Mouse (Mus musculus) ES-E14 (cell line): ENCODE results near the gene Mrpl36. TPM values are rescaled to one million over a fixed set of nuclear protein-coding genes. Genes with fewer than 3 reads are reported as not detected.

Source experiments
- DNase-seq: peaks from one replicate; pipeline ENCODE4 v3.0.0-alpha.2; 2013; ENCODE audit warnings: low read depth, low spot score
- H3K27ac ChIP-seq: 2 replicates; pipeline ENCODE4 v1.5.1; 2012; ENCODE audit warnings: low read depth, mild to moderate bottlenecking, low read length, moderate library complexity, mixed read lengths; ENCODE audit not compliant: poor library complexity, insufficient read depth, severe bottlenecking
- H3K36me3 ChIP-seq: 2 replicates; pipeline ENCODE4 v1.6.1; 2012; ENCODE audit warnings: mild to moderate bottlenecking, low read length, moderate library complexity, mixed read lengths; ENCODE audit not compliant: control insufficient read depth, poor library complexity, insufficient read depth, severe bottlenecking
- H3K4me1 ChIP-seq, 2 experiments: fragments of 150-350 bp in 1 of 2; sonication (generic) in 1 of 2; 2 replicates each; pipeline ENCODE4 v1.6.1; 2012; ENCODE audit warnings: low read length in 2 of 2, mild to moderate bottlenecking in 1 of 2, mixed read lengths in 1 of 2; ENCODE audit not compliant: control insufficient read depth in 2 of 2, insufficient read depth in 2 of 2, poor library complexity in 1 of 2
- H3K4me3 ChIP-seq, 2 experiments: fragments of 150-350 bp in 1 of 2; sonication (generic) in 1 of 2; 2 replicates each; pipeline ENCODE4 v1.5.1; 2012; ENCODE audit warnings: low read length in 2 of 2, low read depth in 1 of 2, mild to moderate bottlenecking in 1 of 2, mixed read lengths in 1 of 2; ENCODE audit not compliant: insufficient read depth in 1 of 2, poor library complexity in 1 of 2, severe bottlenecking in 1 of 2
- H3K9ac ChIP-seq: 2 replicates; pipeline ENCODE4 v1.6.1; 2012; ENCODE audit warnings: low read depth, mild to moderate bottlenecking, low read length, mixed read lengths; ENCODE audit not compliant: poor library complexity, insufficient read depth, severe bottlenecking
- H3K9me3 ChIP-seq: fragments of 150-350 bp; sonication (generic); 2 replicates; pipeline ENCODE4 v1.6.1; 2012; ENCODE audit warnings: low read depth, mild to moderate bottlenecking, low read length; ENCODE audit not compliant: control insufficient read depth, insufficient read depth
- CHD2 ChIP-seq: IDR thresholded peaks from 2 replicates; pipeline ENCODE4 v1.6.1; 2014; ENCODE audit warnings: mild to moderate bottlenecking, low read depth, low read length, inconsistent platforms
- HCFC1 ChIP-seq: IDR thresholded peaks from 2 replicates; pipeline ENCODE4 v1.6.1; 2012; ENCODE audit warnings: low read length, inconsistent platforms, borderline replicate concordance; ENCODE audit not compliant: insufficient read depth
- MAFK ChIP-seq: IDR thresholded peaks from 2 replicates; pipeline ENCODE4 v1.6.1; 2014; ENCODE audit warnings: mild to moderate bottlenecking, low read depth, low read length, inconsistent platforms; ENCODE audit not compliant: insufficient read depth
- ZC3H11A ChIP-seq: IDR thresholded peaks from 2 replicates; pipeline ENCODE4 v1.6.1; 2012; ENCODE audit warnings: low read depth, mild to moderate bottlenecking, inconsistent platforms, low read length, borderline replicate concordance
- ZNF384 ChIP-seq: IDR thresholded peaks from 2 replicates; pipeline ENCODE4 v1.6.1; 2012; ENCODE audit warnings: low read depth, low read length, inconsistent platforms
- in situ Hi-C, 2 experiments: fragments of 600-800 bp; cut with MboI; formaldehyde crosslinking; loops; one replicate each; pipeline ENCODE4 v1.15.1; 2025; ENCODE audit warnings: low sequenced_read_pairs in 2 of 2, inconsistent platforms in 1 of 2; ENCODE audit not compliant: unreplicated experiment in 2 of 2
- total RNA-seq: library from RNA; depleted of rRNA; stranded (reverse); fragments of 300-350 nt; gene quantifications from 2 replicates; pipeline ENCODE4 v1.2.3, GENCODE M21; 2012

The Mrpl36 gene
- total RNA-seq, 1 experiment, result 95.7 TPM

DNA sequence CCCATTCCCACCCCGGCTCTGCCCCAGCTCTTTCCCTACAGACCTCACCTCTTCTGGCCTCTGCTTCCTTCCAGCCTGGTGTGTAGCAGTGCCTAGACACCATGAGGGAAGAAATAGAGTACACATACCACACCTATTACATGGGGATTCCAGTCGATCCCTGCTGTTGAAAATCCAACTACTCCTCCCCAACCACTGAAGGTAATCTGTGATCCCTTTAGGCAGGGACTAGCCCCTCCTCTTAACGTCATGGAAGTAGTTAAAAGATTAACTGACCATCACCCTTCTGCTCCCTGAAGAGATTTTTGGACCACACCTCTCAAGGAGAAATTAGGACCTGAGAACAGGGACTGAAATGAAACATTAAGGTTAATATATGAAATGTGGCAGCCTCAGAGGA lies 18.9 kb downstream of the Mrpl36 start:
- no peak for TF ChIP-seq MAFK
- TF ChIP-seq ZNF384, result no peak
- no peak for TF ChIP-seq ZC3H11A
- TF ChIP-seq CHD2, result no peak
- no peak for TF ChIP-seq HCFC1
- Histone ChIP-seq H3K9ac (peak overlapping the region; percentile 83), H3K9me3 (no peaks in the 10 kb centered on the region), H3K4me3 (peak overlapping the region; percentile 37 to 68), H3K36me3 (peaks cover 3% of the 10 kb centered on the region; the same call in 1 of the 2 replicates), H3K4me1 (peaks cover 3 to 10% of the 10 kb centered on the region in 2 experiments; a peak in 3 of 4 replicates), H3K27ac (peak overlapping the region; percentile 94)
- in situ Hi-C loops, result no loop called here
- DNase-seq, result no peak

DNA sequence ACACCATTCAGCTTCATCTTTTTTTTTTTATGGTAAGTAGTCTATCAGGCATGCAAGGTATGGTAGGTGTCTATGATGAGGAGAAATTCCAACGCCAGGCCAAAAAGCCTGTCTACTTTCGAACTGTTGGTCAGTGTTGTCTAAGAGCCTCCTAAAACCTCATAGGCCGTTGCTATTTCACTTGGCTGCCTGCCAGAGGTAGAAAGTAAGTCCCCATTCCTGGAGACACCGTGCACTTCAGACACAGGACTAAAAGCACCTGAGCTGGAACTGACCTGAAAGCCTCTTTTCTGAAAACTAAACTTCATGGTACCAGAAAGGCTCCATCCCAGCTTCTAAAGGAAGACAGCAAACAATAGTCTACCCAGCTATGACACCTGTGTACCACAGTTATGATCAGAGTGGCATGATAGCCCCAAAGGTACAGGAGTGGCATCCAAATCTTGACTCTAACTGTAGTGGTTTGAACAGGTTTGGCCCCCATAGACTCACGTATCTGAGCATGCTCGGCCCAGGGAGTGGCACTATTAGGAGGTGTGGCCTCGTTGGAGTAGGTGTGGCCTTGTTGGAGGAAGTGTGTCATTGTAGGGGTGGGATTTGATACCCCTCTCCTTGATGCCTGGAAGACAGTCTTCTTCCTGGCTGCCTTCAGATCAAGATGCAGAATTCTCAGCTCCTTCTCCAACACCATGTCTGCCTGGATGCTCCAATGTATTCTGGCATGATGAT lies 19.8 kb downstream of the Mrpl36 start:
- Histone ChIP-seq H3K9me3 (no peaks in the 10 kb centered on the region), H3K4me1 (peaks cover 3 to 10% of the 10 kb centered on the region in 2 experiments; a peak in 3 of 4 replicates), H3K9ac (peak overlapping the region; percentile 66), H3K36me3 (0 out of 2 replicates have a peak, but pooled peaks cover 2% of the 10 kb centered on the region), H3K4me3 (peak overlapping the region; percentile 35 to 55; a peak in 3 of 4 replicates), H3K27ac (peak overlapping the region; percentile 49; the same call in 1 of the 2 replicates)
- no peak for DNase-seq
- no peak for TF ChIP-seq ZNF384
- TF ChIP-seq ZC3H11A, result no peak
- TF ChIP-seq MAFK, result no peak
- TF ChIP-seq CHD2, result no peak
- TF ChIP-seq HCFC1, result no peak
- in situ Hi-C loops, result no loop called here

- Histone ChIP-seq H3K9ac (no peak overlapping the region), H3K36me3 (no peaks in the 10 kb centered on the region), H3K27ac (no peak overlapping the region), H3K4me3 (no peak overlapping the region), H3K4me1 (peaks cover 2 to 10% of the 10 kb centered on the region in 2 experiments; a peak in 3 of 4 replicates), H3K9me3 (no peaks in the 10 kb centered on the region)
- no peak for TF ChIP-seq ZC3H11A
- TF ChIP-seq ZNF384, result no peak
- TF ChIP-seq HCFC1, result no peak
- TF ChIP-seq CHD2, result no peak
- TF ChIP-seq MAFK, result no peak
- in situ Hi-C loops, result no loop called here
- DNase-seq, result no peak
Observed at GRCm38 (mm10) chr13:73350741-73351140, 22.4 kb downstream of the Mrpl36 start.

DNA sequence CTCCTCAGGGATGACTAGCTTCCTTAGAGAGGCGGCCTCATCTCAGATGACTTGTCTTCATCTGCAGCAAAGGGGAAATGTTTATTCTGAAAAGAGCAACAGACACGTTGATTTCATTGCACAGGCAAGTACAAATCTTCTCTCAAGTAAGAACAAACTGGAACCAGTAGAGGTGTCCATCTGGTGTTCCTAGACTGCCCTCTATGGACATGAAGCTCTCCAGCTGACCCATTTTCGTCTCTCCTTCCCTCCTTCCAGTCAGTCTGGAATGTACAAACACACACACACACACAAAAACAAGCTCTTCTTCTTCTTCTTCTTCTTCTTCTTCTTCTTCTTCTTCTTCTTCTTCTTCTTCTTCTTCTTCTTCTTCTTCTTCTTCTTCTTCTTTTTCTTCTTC lies 23.6 kb downstream of the Mrpl36 start:
- Histone ChIP-seq H3K9me3 (no peaks in the 10 kb centered on the region), H3K9ac (no peak overlapping the region), H3K27ac (no peak overlapping the region), H3K36me3 (no peaks in the 10 kb centered on the region), H3K4me1 (peaks cover 2 to 14% of the 10 kb centered on the region in 2 experiments; a peak in 3 of 4 replicates), H3K4me3 (no peak overlapping the region)
- TF ChIP-seq CHD2 (no peak), HCFC1 (no peak), ZC3H11A (no peak), MAFK (no peak), ZNF384 (no peak)
- DNase-seq, result no peak
- in situ Hi-C loops, result no loop called here
